Mouse (Mus musculus) liver, embryonic 14.5 days (tissue): ENCODE measurements at regions not wholly inside any gene's neighbourhood (a gene's known extent, or its start where the extent isn't known, plus 50 kb on each side); places are given as distances from the start of the nearest gene placed in this dataset.

Experiments
- CTCF ChIP-seq: IDR thresholded peaks from 2 replicates; pipeline ENCODE4 v1.5.1; 2016; ENCODE audit warnings: antibody characterized with exemption, low read depth, control low read depth
- EP300 ChIP-seq: IDR thresholded peaks from 2 replicates; pipeline ENCODE4 v1.6.1; 2016; ENCODE audit warnings: antibody characterized with exemption, low read depth

DNA sequence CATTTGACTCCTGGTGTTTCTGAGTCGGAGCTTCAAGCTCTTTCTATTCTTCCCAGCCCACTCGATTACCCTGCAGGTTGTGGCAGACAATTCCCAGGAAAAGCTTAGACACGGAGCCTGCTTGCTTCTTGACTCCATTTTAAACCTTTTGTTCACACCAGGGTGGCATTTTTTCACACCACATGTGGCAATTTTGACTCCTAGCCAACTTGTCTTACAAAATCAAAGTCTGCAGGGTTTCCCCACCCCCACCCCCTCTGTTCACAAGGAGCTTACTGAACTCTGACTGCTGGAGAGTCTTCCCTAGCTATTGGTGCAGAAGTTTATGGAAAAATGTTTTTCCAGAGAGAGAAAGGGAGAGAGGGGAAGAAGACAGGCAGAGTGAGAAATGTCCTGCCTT lies 184.1 kb downstream of the Gm11146 start:
- TF ChIP-seq CTCF (no peak), EP300 (no peak)
